Mouse (Mus musculus) embryonic facial prominence, embryonic 13.5 days (tissue): ENCODE data around the gene Armh2. TPM values are rescaled to one million over a fixed set of nuclear protein-coding genes. Genes with fewer than 3 reads are reported as not detected.

ENCODE experiments used
- ATAC-seq: fragments of 200-750 bp; cut with Nextera tagmentation; 2 replicates; pipeline ENCODE4 v1.8.0; 2017; ENCODE audit warnings: low read depth; ENCODE audit not compliant: insufficient number of reproducible peaks, insufficient read depth, low FRiP score, low TSS enrichment
- H3K27ac ChIP-seq: fragments of 300-500 bp; sonication (generic); 2 replicates; pipeline ENCODE4 v1.5.1; 2015; ENCODE audit warnings: moderate library complexity, mild to moderate bottlenecking, inconsistent platforms
- H3K27me3 ChIP-seq: fragments of 300-500 bp; sonication (generic); 2 replicates; pipeline ENCODE4 v1.6.1; 2015; ENCODE audit warnings: mild to moderate bottlenecking, inconsistent platforms
- H3K36me3 ChIP-seq: fragments of 300-500 bp; sonication (generic); 2 replicates; pipeline ENCODE4 v1.6.1; 2015; ENCODE audit warnings: mild to moderate bottlenecking, inconsistent platforms
- H3K4me1 ChIP-seq: fragments of 300-500 bp; sonication (generic); 2 replicates; pipeline ENCODE4 v1.6.1; 2015; ENCODE audit warnings: inconsistent platforms
- H3K4me2 ChIP-seq: fragments of 300-500 bp; sonication (generic); 2 replicates; pipeline ENCODE4 v1.6.1; 2015; ENCODE audit warnings: moderate library complexity, mild to moderate bottlenecking, inconsistent platforms
- H3K4me3 ChIP-seq: fragments of 300-500 bp; sonication (generic); 2 replicates; pipeline ENCODE4 v1.5.1; 2015; ENCODE audit warnings: mild to moderate bottlenecking, inconsistent platforms
- H3K9ac ChIP-seq: fragments of 300-500 bp; sonication (generic); 2 replicates; pipeline ENCODE4 v1.6.1; 2015; ENCODE audit warnings: mild to moderate bottlenecking, inconsistent platforms
- H3K9me3 ChIP-seq: fragments of 300-500 bp; sonication (generic); 2 replicates; pipeline ENCODE4 v1.6.1; 2016; ENCODE audit warnings: inconsistent platforms
- WGBS: fragments of 180-500 bp; shearing (Covaris S2); methylation state at CpG from one replicate; pipeline ENCODE4 v1.1.7; 2015; ENCODE audit warnings: mixed read lengths; 5-methylcytosine and 5-hydroxymethylcytosine counted together
- polyA plus RNA-seq: library from polyadenylated mRNA; unstranded; fragments of >200 nt; fragmentation: Nextera tagmentation; extraction: Ambion mirVana; gene quantifications from 2 replicates; pipeline ENCODE4 v1.2.1, GENCODE M21; 2015

The Armh2 gene
- polyA plus RNA-seq: not detected in 2 replicates

- H3K27ac ChIP-seq: no peak within 1 kb of the TSS
- no peak within 1 kb of the TSS for H3K4me3 ChIP-seq
- H3K9me3 ChIP-seq: no peaks in the 10 kb centered on the region
- no peaks in the 10 kb centered on the region for H3K4me1 ChIP-seq
- ATAC-seq: no peak
- H3K4me2 ChIP-seq: no peak within 1 kb of the TSS
- H3K36me3 ChIP-seq: no peaks in the 10 kb centered on the region
- no peak within 1 kb of the TSS for H3K9ac ChIP-seq
- 90% methylated on average over 10 of the region's 10 CpGs for WGBS
- no peaks in the 10 kb centered on the region for H3K27me3 ChIP-seq
Measured at GRCm38 (mm10) chr13:24741028-24741427, at the start of gene Armh2. TSS of gene Armh2 (plus strand) at chr13:24741232.

- Histone ChIP-seq H3K4me3 (no peak overlapping the region), H3K27ac (no peak overlapping the region), H3K36me3 (no peaks in the 10 kb centered on the region), H3K4me1 (no peaks in the 10 kb centered on the region), H3K27me3 (no peaks in the 10 kb centered on the region), H3K9me3 (no peaks in the 10 kb centered on the region), H3K9ac (no peak overlapping the region), H3K4me2 (no peak overlapping the region)
- ATAC-seq: no peak
- WGBS: 92% methylated on average over 7 of the region's 7 CpGs
Measured at GRCm38 (mm10) chr13:24693312-24693711, 47.7 kb upstream of the Armh2 start.

GRCm38 (mm10) chr13:24698746-24699145 is 42.3 kb upstream of the Armh2 start:
- no peak overlapping the region for H3K27ac ChIP-seq
- H3K4me2 ChIP-seq: no peak overlapping the region
- H3K27me3 ChIP-seq: no peaks in the 10 kb centered on the region
- H3K36me3 ChIP-seq: no peaks in the 10 kb centered on the region
- no peaks in the 10 kb centered on the region for H3K9me3 ChIP-seq
- H3K4me1 ChIP-seq: no peaks in the 10 kb centered on the region
- ATAC-seq: no peak
- WGBS: 85% methylated on average over 4 of the region's 4 CpGs
- no peak overlapping the region for H3K4me3 ChIP-seq
- H3K9ac ChIP-seq: no peak overlapping the region

GRCm38 (mm10) chr13:24702128-24702527 is 38.9 kb upstream of the Armh2 start:
- H3K36me3 ChIP-seq: no peaks in the 10 kb centered on the region
- WGBS: 77% methylated on average over 5 of the region's 5 CpGs
- no peaks in the 10 kb centered on the region for H3K9me3 ChIP-seq
- H3K27ac ChIP-seq: no peak overlapping the region
- H3K4me1 ChIP-seq: no peaks in the 10 kb centered on the region
- no peak overlapping the region for H3K9ac ChIP-seq
- no peak overlapping the region for H3K4me2 ChIP-seq
- H3K4me3 ChIP-seq: no peak overlapping the region
- H3K27me3 ChIP-seq: no peaks in the 10 kb centered on the region
- no peak for ATAC-seq

GRCm38 (mm10) chr13:24709656-24710396 is 31.2 kb upstream of the Armh2 start:
- 0 out of 2 replicates have a peak, but pooled peaks cover 6% of the 10 kb centered on the region for H3K4me1 ChIP-seq
- 68% methylated on average over 12 of the region's 12 CpGs for WGBS
- H3K9me3 ChIP-seq: no peaks in the 10 kb centered on the region
- H3K36me3 ChIP-seq: no peaks in the 10 kb centered on the region
- H3K4me3 ChIP-seq: no peak overlapping the region
- H3K27ac ChIP-seq: no peak overlapping the region
- no peak overlapping the region for H3K9ac ChIP-seq
- no peak for ATAC-seq
- no peak overlapping the region for H3K4me2 ChIP-seq
- no peaks in the 10 kb centered on the region for H3K27me3 ChIP-seq

- H3K4me2 ChIP-seq: no peak overlapping the region
- WGBS: 42% methylated on average over 7 of the region's 7 CpGs
- H3K9ac ChIP-seq: no peak overlapping the region
- no peak for ATAC-seq
- H3K36me3 ChIP-seq: no peaks in the 10 kb centered on the region
- H3K4me1 ChIP-seq: 0 out of 2 replicates have a peak, but pooled peaks cover 6% of the 10 kb centered on the region
- H3K9me3 ChIP-seq: no peaks in the 10 kb centered on the region
- no peak overlapping the region for H3K4me3 ChIP-seq
- H3K27me3 ChIP-seq: no peaks in the 10 kb centered on the region
- no peak overlapping the region for H3K27ac ChIP-seq
Measured at GRCm38 (mm10) chr13:24710968-24711367, 30.1 kb upstream of the Armh2 start.

- Histone ChIP-seq H3K4me3 (no peak overlapping the region), H3K4me2 (no peak overlapping the region), H3K9ac (no peak overlapping the region), H3K4me1 (0 out of 2 replicates have a peak, but pooled peaks cover 6% of the 10 kb centered on the region), H3K9me3 (no peaks in the 10 kb centered on the region), H3K36me3 (no peaks in the 10 kb centered on the region), H3K27me3 (no peaks in the 10 kb centered on the region), H3K27ac (no peak overlapping the region)
- no peak for ATAC-seq
- WGBS: 77% methylated on average over 7 of the region's 7 CpGs
Measured at GRCm38 (mm10) chr13:24712581-24713130, 28.4 kb upstream of the Armh2 start.

- 9% methylated on average over 16 of the region's 16 CpGs for WGBS
- peak overlapping the region; percentile 27 for H3K4me3 ChIP-seq
Measured at GRCm38 (mm10) chr13:24713434-24714000, 27.5 kb upstream of the Armh2 start.

GRCm38 (mm10) chr13:24714360-24714885 is 26.6 kb upstream of the Armh2 start:
- no peak for ATAC-seq
- Histone ChIP-seq H3K4me3 (no peak overlapping the region), H3K9ac (no peak overlapping the region), H3K27me3 (no peaks in the 10 kb centered on the region), H3K36me3 (no peaks in the 10 kb centered on the region), H3K4me2 (no peak overlapping the region), H3K4me1 (0 out of 2 replicates have a peak, but pooled peaks cover 6% of the 10 kb centered on the region), H3K9me3 (no peaks in the 10 kb centered on the region), H3K27ac (no peak overlapping the region)
- 77% methylated on average over 9 of the region's 9 CpGs for WGBS

More at GRCm38 (mm10) chr13:24713434-24714000, 27.5 kb upstream of the Armh2 start:
- Histone ChIP-seq H3K4me1 (0 out of 2 replicates have a peak, but pooled peaks cover 6% of the 10 kb centered on the region), H3K27ac (no peak overlapping the region), H3K36me3 (no peaks in the 10 kb centered on the region), H3K9ac (peak overlapping the region; percentile 58), H3K4me2 (peak overlapping the region; percentile 56), H3K9me3 (no peaks in the 10 kb centered on the region), H3K27me3 (no peaks in the 10 kb centered on the region)
- ATAC-seq: no peak

- no peak for ATAC-seq
- no peaks in the 10 kb centered on the region for H3K27me3 ChIP-seq
- H3K4me3 ChIP-seq: no peak overlapping the region
- no peak overlapping the region for H3K4me2 ChIP-seq
- H3K4me1 ChIP-seq: 0 out of 2 replicates have a peak, but pooled peaks cover 6% of the 10 kb centered on the region
- WGBS: 60% methylated on average over 5 of the region's 5 CpGs
- no peaks in the 10 kb centered on the region for H3K36me3 ChIP-seq
- no peak overlapping the region for H3K9ac ChIP-seq
- no peaks in the 10 kb centered on the region for H3K9me3 ChIP-seq
- H3K27ac ChIP-seq: no peak overlapping the region
Measured at GRCm38 (mm10) chr13:24715601-24716000, 25.4 kb upstream of the Armh2 start.

GRCm38 (mm10) chr13:24716441-24716840 is 24.6 kb upstream of the Armh2 start:
- H3K36me3 ChIP-seq: no peaks in the 10 kb centered on the region
- ATAC-seq: no peak
- WGBS: 81% methylated on average over 9 of the region's 9 CpGs

More at GRCm38 (mm10) chr13:24716441-24716840, 24.6 kb upstream of the Armh2 start:
- H3K27ac ChIP-seq: no peak overlapping the region
- no peaks in the 10 kb centered on the region for H3K9me3 ChIP-seq
- no peak overlapping the region for H3K4me2 ChIP-seq
- 0 out of 2 replicates have a peak, but pooled peaks cover 6% of the 10 kb centered on the region for H3K4me1 ChIP-seq
- no peak overlapping the region for H3K9ac ChIP-seq
- H3K4me3 ChIP-seq: no peak overlapping the region
- no peaks in the 10 kb centered on the region for H3K27me3 ChIP-seq
